Comparison of ENCODE assay signal across 17 mouse cellular contexts in genomic region chr4:105916229-105916628, GRCm38 (mm10).
"Had no signal": no experiment of that assay in that cellular context is flagged by ENCODE, and none has a peak within 500 bp of the region (broad histone marks: within the 10 kb centered on the region; RNA-seq: fewer than 3 reads in every experiment).

No protein-coding gene starts in this region.

- H3K4me1 ChIP-seq: liver, embryonic 13.5 days; liver, embryonic 15.5 days; midbrain, embryonic 13.5 days; midbrain, embryonic 15.5 days had no signal

- H3K27ac ChIP-seq: liver, embryonic 13.5 days; liver, embryonic 15.5 days; lung, embryonic 15.5 days; macrophage; midbrain, embryonic 13.5 days; midbrain, embryonic 15.5 days; neural tube, embryonic 12.5 days; stomach, embryonic 15.5 days; stomach, postnatal 0 days had no signal

- H3K9me3 ChIP-seq: liver, embryonic 13.5 days; liver, embryonic 15.5 days; lung, embryonic 15.5 days; midbrain, embryonic 13.5 days; midbrain, embryonic 15.5 days; neural tube, embryonic 12.5 days; stomach, embryonic 15.5 days had no signal

- H3K9ac ChIP-seq: liver, embryonic 13.5 days; liver, embryonic 15.5 days; liver, postnatal 0 days; lung, embryonic 15.5 days; midbrain, embryonic 13.5 days; midbrain, embryonic 15.5 days; neural tube, embryonic 12.5 days; stomach, embryonic 15.5 days had no signal

- H3K36me3 ChIP-seq: liver, embryonic 13.5 days; liver, embryonic 15.5 days; lung, embryonic 15.5 days; midbrain, embryonic 13.5 days; midbrain, embryonic 15.5 days; neural tube, embryonic 12.5 days; stomach, embryonic 15.5 days had no signal

- DNase-seq: liver, embryonic 13.5 days; liver, postnatal 0 days; right cerebral cortex, postnatal 14 days; thymus, adult 2 months; thymus, postnatal 25 days; thymus, postnatal 4 days had no signal

- H3K4me2 ChIP-seq: liver, embryonic 11.5 days; liver, embryonic 13.5 days; liver, embryonic 15.5 days; lung, embryonic 15.5 days; midbrain, embryonic 11.5 days; midbrain, embryonic 13.5 days; midbrain, embryonic 15.5 days; neural tube, embryonic 12.5 days; stomach, embryonic 15.5 days had no signal

- ATAC-seq: liver, postnatal 0 days; midbrain, embryonic 13.5 days; midbrain, embryonic 15.5 days had no signal

- H3K4me3 ChIP-seq: liver, embryonic 13.5 days; liver, embryonic 15.5 days; lung, embryonic 15.5 days; megakaryocyte, embryonic 14.5 days; midbrain, embryonic 13.5 days; midbrain, embryonic 15.5 days; neural tube, embryonic 12.5 days; stomach, embryonic 15.5 days had no signal

- H3K27me3 ChIP-seq: liver, embryonic 13.5 days; liver, embryonic 15.5 days; lung, embryonic 15.5 days; midbrain, embryonic 13.5 days; midbrain, embryonic 15.5 days; neural tube, embryonic 12.5 days; stomach, embryonic 15.5 days had no signal
